Mouse (Mus musculus) forebrain, embryonic 16.5 days (tissue): ENCODE data around the gene Setd2. TPM values are rescaled to one million over a fixed set of nuclear protein-coding genes. Genes with fewer than 3 reads are reported as not detected.

Source experiments
- ATAC-seq: fragments of 200-750 bp; cut with Nextera tagmentation; 2 replicates; pipeline ENCODE4 v1.8.0; 2017; ENCODE audit warnings: mild to moderate bottlenecking, moderate library complexity
- H3K27ac ChIP-seq: fragments of 300-500 bp; sonication (generic); 2 replicates; pipeline ENCODE4 v1.5.1; 2014; ENCODE audit warnings: low read length, control low read depth
- H3K27me3 ChIP-seq: fragments of 300-500 bp; sonication (generic); replicated peaks from 2 replicates; pipeline ENCODE4 v1.6.1; 2014; ENCODE audit warnings: low read length; ENCODE audit not compliant: control insufficient read depth, insufficient read depth
- H3K36me3 ChIP-seq: fragments of 300-500 bp; sonication (generic); 2 replicates; pipeline ENCODE4 v1.6.1; 2014; ENCODE audit not compliant: control insufficient read depth, insufficient read depth
- H3K4me1 ChIP-seq: fragments of 300-500 bp; sonication (generic); replicated peaks from 2 replicates; pipeline ENCODE4 v1.6.1; 2014; ENCODE audit warnings: low read length; ENCODE audit not compliant: control insufficient read depth, insufficient read depth
- H3K4me2 ChIP-seq: fragments of 300-500 bp; sonication (generic); 2 replicates; pipeline ENCODE4 v1.6.1; 2014; ENCODE audit warnings: mild to moderate bottlenecking, low read length, control low read depth
- H3K4me3 ChIP-seq: fragments of 300-500 bp; sonication (generic); replicated peaks from 2 replicates; pipeline ENCODE4 v1.5.1; 2014; ENCODE audit warnings: mild to moderate bottlenecking, low read length, control low read depth
- H3K9ac ChIP-seq: fragments of 300-500 bp; sonication (generic); replicated peaks from 2 replicates; pipeline ENCODE4 v1.6.1; 2014; ENCODE audit warnings: low read depth, low read length, control low read depth
- H3K9me3 ChIP-seq: fragments of 300-500 bp; sonication (generic); 2 replicates; pipeline ENCODE4 v1.6.1; 2016; ENCODE audit warnings: low read length; ENCODE audit not compliant: control insufficient read depth
- WGBS: fragments of 180-500 bp; shearing (Covaris S2); extraction: QIAGEN DNeasy Blood & Tissue Kit; methylation state at CpG from one replicate; pipeline ENCODE4 v1.1.7; 2014; 5-methylcytosine and 5-hydroxymethylcytosine counted together
- polyA plus RNA-seq: library from polyadenylated mRNA; unstranded; fragments of >200 nt; fragmentation: Nextera tagmentation; extraction: Ambion mirVana; gene quantifications from 2 replicates; pipeline ENCODE4 v1.2.1, GENCODE M21; 2015

Gene Setd2
- polyA plus RNA-seq, 1 experiment from 2014 or later, result 41.4 TPM

- WGBS, result 80% methylated on average over 9 of the region's 9 CpGs
- ATAC-seq, result no peak
These were observed 112.8 kb downstream of the Setd2 start for GRCm38 (mm10) chr9:110645219-110645618.

DNA sequence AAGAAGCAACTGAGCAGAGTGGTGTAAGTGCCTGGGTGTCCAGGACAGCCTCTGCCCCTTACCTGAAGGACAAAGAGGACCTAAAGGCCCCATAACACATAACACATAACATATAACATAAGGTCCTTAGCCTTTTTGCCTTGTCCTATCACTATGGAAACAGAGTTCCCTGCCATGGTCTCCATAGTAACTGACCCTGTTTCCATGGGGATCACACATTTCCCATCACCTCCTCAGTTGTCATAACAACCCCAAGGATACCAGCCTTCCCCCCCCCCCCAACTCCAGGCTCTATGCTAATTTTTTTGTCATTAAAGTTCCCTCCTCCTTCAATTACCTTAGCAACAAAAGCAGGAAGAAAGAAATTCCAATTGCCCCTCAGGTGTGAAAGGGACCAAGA lies 117.4 kb downstream of the Setd2 start:
- Histone ChIP-seq H3K4me1 (peaks cover 44% of the 10 kb centered on the region), H3K4me3 (no peak overlapping the region), H3K9ac (no peak overlapping the region), H3K4me2 (no peak overlapping the region), H3K27me3 (no peaks in the 10 kb centered on the region; the same call in 1 of the 2 replicates), H3K9me3 (no peaks in the 10 kb centered on the region), H3K36me3 (no peaks in the 10 kb centered on the region), H3K27ac (peak overlapping the region; percentile 52)
- ATAC-seq, result peak; percentile 63

More at GRCm38 (mm10) chr9:110645219-110645618, 112.8 kb downstream of the Setd2 start:
- Histone ChIP-seq H3K9me3 (no peaks in the 10 kb centered on the region), H3K4me2 (no peak overlapping the region), H3K4me1 (peaks cover 11% of the 10 kb centered on the region), H3K36me3 (no peaks in the 10 kb centered on the region), H3K4me3 (no peak overlapping the region), H3K27ac (no peak overlapping the region), H3K9ac (no peak overlapping the region), H3K27me3 (no peaks in the 10 kb centered on the region)

- H3K9ac ChIP-seq, result no peak overlapping the region
- 34% methylated on average over 13 of the region's 13 CpGs for WGBS
- H3K9me3 ChIP-seq, result no peaks in the 10 kb centered on the region
- 0 out of 2 replicates have a peak overlapping the region, but pooled peaks have one; percentile 7 for H3K4me2 ChIP-seq
- H3K36me3 ChIP-seq, result no peaks in the 10 kb centered on the region
- no peak overlapping the region for H3K27ac ChIP-seq
- H3K4me3 ChIP-seq, result no peak overlapping the region
- H3K27me3 ChIP-seq, result no peaks in the 10 kb centered on the region; the same call in 1 of the 2 replicates
- H3K4me1 ChIP-seq, result peaks cover 51% of the 10 kb centered on the region
- ATAC-seq, result no peak
These were observed 119.7 kb downstream of the Setd2 start for GRCm38 (mm10) chr9:110651931-110652722.

DNA sequence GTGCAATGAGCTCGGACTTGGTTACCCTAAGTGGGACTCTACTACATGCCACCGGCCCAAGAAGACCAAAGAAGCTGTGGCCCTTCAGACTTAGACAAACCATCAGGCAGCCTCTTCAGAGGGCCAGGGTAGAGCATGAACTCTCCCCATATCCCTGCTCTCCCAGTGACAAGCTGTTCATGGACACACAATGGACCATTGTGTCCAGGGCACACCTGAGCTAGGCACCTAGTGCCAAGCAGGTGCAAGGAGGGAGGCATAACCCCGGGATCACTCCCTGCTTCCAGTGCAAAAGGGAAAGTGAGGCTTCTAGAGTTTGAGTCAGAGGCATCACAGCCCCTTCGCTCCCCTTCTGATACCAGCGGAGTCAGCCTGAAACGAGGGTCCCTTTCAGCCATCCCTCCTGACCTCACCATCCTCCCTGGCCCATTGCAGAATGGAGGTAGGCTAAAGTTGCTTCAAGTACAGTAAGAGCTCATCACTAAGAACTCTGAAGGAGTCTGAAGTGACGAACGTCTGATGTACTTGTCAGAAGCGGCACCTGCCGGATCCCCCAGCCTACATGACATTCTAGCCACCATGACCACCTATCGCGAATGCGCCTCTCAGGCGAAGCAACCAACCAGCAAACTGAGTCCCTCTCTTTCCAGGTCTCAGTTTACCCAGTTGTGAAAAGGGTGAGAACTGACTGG lies 120.7 kb downstream of the Setd2 start:
- Histone ChIP-seq H3K4me1 (peaks cover 61% of the 10 kb centered on the region), H3K4me3 (peak overlapping the region; percentile 68), H3K27ac (no peak overlapping the region), H3K27me3 (no peaks in the 10 kb centered on the region; the same call in 1 of the 2 replicates), H3K36me3 (no peaks in the 10 kb centered on the region), H3K4me2 (peak overlapping the region; percentile 99), H3K9me3 (no peaks in the 10 kb centered on the region), H3K9ac (peak overlapping the region; percentile 67)
- ATAC-seq, result no peak
- WGBS, result 19% methylated on average over 14 of the region's 14 CpGs

- WGBS, result 0% methylated on average over 66 of the region's 75 CpGs
- H3K4me1 ChIP-seq, result peaks cover 61% of the 10 kb centered on the region
These were observed 121.5 kb downstream of the Setd2 start, which contains the start of gene Nbeal2 for GRCm38 (mm10) chr9:110653655-110654461. TSS of gene Nbeal2 (minus strand) at chr9:110654161.

GRCm38 (mm10) chr9:110654726-110655650 lies 122.6 kb downstream of the Setd2 start:
- Histone ChIP-seq H3K4me2 (peak overlapping the region; percentile 99; the same call in 1 of the 2 replicates), H3K4me1 (peaks cover 53% of the 10 kb centered on the region), H3K9ac (no peak overlapping the region), H3K27ac (no peak overlapping the region), H3K27me3 (no peaks in the 10 kb centered on the region; the same call in 1 of the 2 replicates), H3K36me3 (no peaks in the 10 kb centered on the region), H3K4me3 (no peak overlapping the region), H3K9me3 (no peaks in the 10 kb centered on the region)
- WGBS, result 81% methylated on average over 19 of the region's 19 CpGs
- ATAC-seq, result no peak

More at GRCm38 (mm10) chr9:110653655-110654461, 121.5 kb downstream of the Setd2 start, which contains the start of gene Nbeal2:
- ATAC-seq, result peak; percentile 32
- peak within 1 kb of the TSS; percentile 99 for H3K4me2 ChIP-seq
- no peaks in the 10 kb centered on the region for H3K36me3 ChIP-seq
- no peaks in the 10 kb centered on the region for H3K9me3 ChIP-seq
- no peaks in the 10 kb centered on the region; the same call in 1 of the 2 replicates for H3K27me3 ChIP-seq
- H3K27ac ChIP-seq, result no peak within 1 kb of the TSS
- H3K9ac ChIP-seq, result peak within 1 kb of the TSS; percentile 67
- peak within 1 kb of the TSS; percentile 68 for H3K4me3 ChIP-seq

GRCm38 (mm10) chr9:110655651-110656007 lies 123.2 kb downstream of the Setd2 start:
- Histone ChIP-seq H3K27ac (peak overlapping the region; percentile 96), H3K9me3 (no peaks in the 10 kb centered on the region), H3K4me3 (peak overlapping the region; percentile 73), H3K36me3 (no peaks in the 10 kb centered on the region), H3K27me3 (no peaks in the 10 kb centered on the region; the same call in 1 of the 2 replicates), H3K4me2 (peak overlapping the region; percentile 81), H3K9ac (peak overlapping the region; percentile 63), H3K4me1 (peaks cover 46% of the 10 kb centered on the region)
- peak; percentile 0; the same call in 1 of the 2 replicates for ATAC-seq
- WGBS, result 81% methylated on average over 10 of the region's 10 CpGs
